Mouse (Mus musculus): ENCODE data around the gene Gpr155.

GRCm38 (mm10) chr2:73386356-73387046 lies at the start of gene Gpr155:
- TF ChIP-seq CTCF (IDR thresholded peaks at IDR 0.05): 0 out of 2 replicates have a peak, but pooled peaks have one; percentile 8
- no peak for TF ChIP-seq EP300 (IDR thresholded peaks at IDR 0.05)

All from lung, postnatal 0 days (tissue).